Mouse (Mus musculus): ENCODE results near the gene Vmn1r87.

Vmn1r87 gene

GRCm38 (mm10) chr7:13140057-13140456 is at the start of gene Vmn1r87:
Vmn1r87 (minus strand) TSS chr7:13140157.
- no peak for DNase-seq

GRCm38 (mm10) chr7:13159268-13159667 is 19.3 kb upstream of the Vmn1r87 start, which contains the start of gene Vmn1r88:
Vmn1r88 (plus strand) TSS chr7:13159568.
- no peak for DNase-seq

GRCm38 (mm10) chr7:13137340-13137739 is 2.6 kb downstream of the Vmn1r87 start:
- DNase-seq: no peak

- DNase-seq: no peak
These were observed 8.1 kb downstream of the Vmn1r87 start for GRCm38 (mm10) chr7:13131856-13132255.

- peak in 1 of 2 experiments; percentile 8 for DNase-seq
These were observed 16.3 kb downstream of the Vmn1r87 start for GRCm38 (mm10) chr7:13123554-13124153.

- no peak for DNase-seq
These were observed 20.1 kb downstream of the Vmn1r87 start, which contains the start of gene Vmn1r86 for GRCm38 (mm10) chr7:13119817-13120216. Vmn1r86 (minus strand) TSS chr7:13119917.

GRCm38 (mm10) chr7:13095073-13095472 is 44.9 kb downstream of the Vmn1r87 start, which contains the start of gene Vmn1r85:
Vmn1r85 (minus strand) TSS chr7:13095173.
- no peak for DNase-seq

Measured in cerebellum, postnatal 25 days (tissue).